Mouse (Mus musculus) hindbrain, embryonic 15.5 days (tissue): ENCODE data around the gene Zbtb41. TPM values are rescaled to one million over a fixed set of nuclear protein-coding genes. Genes with fewer than 3 reads are reported as not detected.
"Not testable (repeated sequence)": the region's sequence is repeated elsewhere in the genome, so short reads cannot be mapped to it uniquely, and the experiment has no call there.

ENCODE experiments used
- ATAC-seq: fragments of 200-750 bp; cut with Nextera tagmentation; 2 replicates; pipeline ENCODE4 v1.8.0; 2017; ENCODE audit warnings: low read depth, moderate number of reproducible peaks, moderate TSS enrichment; ENCODE audit not compliant: low FRiP score
- H3K27ac ChIP-seq: fragments of 300-500 bp; sonication (generic); replicated peaks from 2 replicates; pipeline ENCODE4 v1.5.1; 2015; ENCODE audit warnings: mild to moderate bottlenecking, inconsistent platforms
- H3K27me3 ChIP-seq: fragments of 300-500 bp; sonication (generic); 2 replicates; pipeline ENCODE4 v1.6.1; 2015; ENCODE audit warnings: control low read depth, inconsistent platforms
- H3K36me3 ChIP-seq: fragments of 300-500 bp; sonication (generic); 2 replicates; pipeline ENCODE4 v1.6.1; 2015; ENCODE audit warnings: control low read depth, inconsistent platforms
- H3K4me1 ChIP-seq: fragments of 300-500 bp; sonication (generic); replicated peaks from 2 replicates; pipeline ENCODE4 v1.6.1; 2015; ENCODE audit warnings: control low read depth, inconsistent platforms
- H3K4me2 ChIP-seq: fragments of 300-500 bp; sonication (generic); 2 replicates; pipeline ENCODE4 v1.6.1; 2015; ENCODE audit warnings: moderate library complexity, mild to moderate bottlenecking, inconsistent platforms
- H3K4me3 ChIP-seq: fragments of 300-500 bp; sonication (generic); 2 replicates; pipeline ENCODE4 v1.5.1; 2015; ENCODE audit warnings: mild to moderate bottlenecking, inconsistent platforms
- H3K9ac ChIP-seq: fragments of 300-500 bp; sonication (generic); 2 replicates; pipeline ENCODE4 v1.6.1; 2015; ENCODE audit warnings: inconsistent platforms
- H3K9me3 ChIP-seq: fragments of 300-500 bp; sonication (generic); 2 replicates; pipeline ENCODE4 v1.6.1; 2016; ENCODE audit warnings: control low read depth, inconsistent platforms
- WGBS: fragments of 180-500 bp; shearing (Covaris S2); methylation state at CpG from one replicate; pipeline ENCODE4 v1.1.7; 2015; 5-methylcytosine and 5-hydroxymethylcytosine counted together
- polyA plus RNA-seq: library from polyadenylated mRNA; unstranded; fragments of >200 nt; fragmentation: Nextera tagmentation; extraction: Ambion mirVana; gene quantifications from 2 replicates; pipeline ENCODE4 v1.2.1, GENCODE M21; 2015

Gene Zbtb41
- polyA plus RNA-seq: 13.6 and 15.1 TPM in 2 replicates

- ATAC-seq: peak; percentile 97
- H3K9ac ChIP-seq: peak within 1 kb of the TSS; percentile 93
- H3K4me3 ChIP-seq: peak within 1 kb of the TSS; percentile 70
- peaks cover 43% of the 10 kb centered on the region for H3K4me1 ChIP-seq
- peak within 1 kb of the TSS; percentile 69 for H3K4me2 ChIP-seq
- WGBS: under 1% methylated on average over 71 of the region's 88 CpGs
- H3K9me3 ChIP-seq: no peaks in the 10 kb centered on the region
- peak within 1 kb of the TSS; percentile 89 for H3K27ac ChIP-seq
- H3K36me3 ChIP-seq: no peaks in the 10 kb centered on the region
- no peaks in the 10 kb centered on the region for H3K27me3 ChIP-seq
Measured at GRCm38 (mm10) chr1:139421875-139422791, at the start of gene Zbtb41. TSS of gene Zbtb41 (plus strand) at chr1:139422288.

GRCm38 (mm10) chr1:139375900-139376299 lies 46.2 kb upstream of the Zbtb41 start:
- no peak overlapping the region; the same call in 1 of the 2 replicates for H3K27ac ChIP-seq
- ATAC-seq: no peak
- 11% methylated on average over 6 of the region's 6 CpGs for WGBS

GRCm38 (mm10) chr1:139376638-139377286 lies 45.3 kb upstream of the Zbtb41 start, which contains the start of gene Crb1:
TSS of gene Crb1 (minus strand) at chr1:139377100.
- Histone ChIP-seq H3K27me3 (no peaks in the 10 kb centered on the region), H3K4me3 (peak within 1 kb of the TSS; percentile 33), H3K4me1 (peaks cover 12% of the 10 kb centered on the region; the same call in 1 of the 2 replicates), H3K4me2 (peak within 1 kb of the TSS; percentile 53), H3K9me3 (no peaks in the 10 kb centered on the region), H3K9ac (peak within 1 kb of the TSS; percentile 40; the same call in 1 of the 2 replicates), H3K27ac (peak within 1 kb of the TSS; percentile 52; the same call in 1 of the 2 replicates), H3K36me3 (no peaks in the 10 kb centered on the region)
- peak; percentile 89 for ATAC-seq
- 6% methylated on average over 5 of the region's 5 CpGs for WGBS

More at GRCm38 (mm10) chr1:139375900-139376299, 46.2 kb upstream of the Zbtb41 start:
- no peaks in the 10 kb centered on the region for H3K9me3 ChIP-seq
- peak overlapping the region; percentile 33 for H3K4me3 ChIP-seq
- peak overlapping the region; percentile 53 for H3K4me2 ChIP-seq
- no peaks in the 10 kb centered on the region for H3K36me3 ChIP-seq
- 0 out of 2 replicates have a peak overlapping the region, but pooled peaks have one; percentile 22 for H3K9ac ChIP-seq
- H3K27me3 ChIP-seq: no peaks in the 10 kb centered on the region
- H3K4me1 ChIP-seq: peaks cover 12% of the 10 kb centered on the region; the same call in 1 of the 2 replicates

- Histone ChIP-seq H3K4me2 (no peak overlapping the region), H3K36me3 (no peaks in the 10 kb centered on the region), H3K4me1 (peaks cover 12% of the 10 kb centered on the region; the same call in 1 of the 2 replicates), H3K27ac (no peak overlapping the region), H3K4me3 (no peak overlapping the region), H3K9me3 (no peaks in the 10 kb centered on the region), H3K9ac (no peak overlapping the region), H3K27me3 (no peaks in the 10 kb centered on the region)
- peak; percentile 31; the same call in 1 of the 2 replicates for ATAC-seq
- 23% methylated on average over 11 of the region's 11 CpGs for WGBS
Measured at GRCm38 (mm10) chr1:139378861-139379620, 43.0 kb upstream of the Zbtb41 start.

- H3K27ac ChIP-seq: no peak overlapping the region
- peaks cover 12% of the 10 kb centered on the region; the same call in 1 of the 2 replicates for H3K4me1 ChIP-seq
- 39% methylated on average over 4 of the region's 4 CpGs for WGBS
- no peaks in the 10 kb centered on the region for H3K36me3 ChIP-seq
- no peak overlapping the region for H3K9ac ChIP-seq
- no peak overlapping the region for H3K4me3 ChIP-seq
- H3K4me2 ChIP-seq: no peak overlapping the region
- no peak for ATAC-seq
- no peaks in the 10 kb centered on the region for H3K27me3 ChIP-seq
- no peaks in the 10 kb centered on the region for H3K9me3 ChIP-seq
Measured at GRCm38 (mm10) chr1:139379621-139379984, 42.5 kb upstream of the Zbtb41 start.

GRCm38 (mm10) chr1:139391747-139392146 lies 30.3 kb upstream of the Zbtb41 start:
- H3K36me3 ChIP-seq: no peaks in the 10 kb centered on the region
- H3K27ac ChIP-seq: no peak overlapping the region
- H3K9ac ChIP-seq: no peak overlapping the region
- no peaks in the 10 kb centered on the region for H3K9me3 ChIP-seq
- no peak overlapping the region for H3K4me3 ChIP-seq
- no peak overlapping the region for H3K4me2 ChIP-seq
- WGBS: 10% methylated on average over 2 of the region's 2 CpGs
- ATAC-seq: no peak
- H3K27me3 ChIP-seq: no peaks in the 10 kb centered on the region
- H3K4me1 ChIP-seq: no peaks in the 10 kb centered on the region

- no peaks in the 10 kb centered on the region for H3K9me3 ChIP-seq
- H3K27ac ChIP-seq: no peak overlapping the region
- H3K4me3 ChIP-seq: no peak overlapping the region
- no peak overlapping the region for H3K9ac ChIP-seq
- H3K4me2 ChIP-seq: no peak overlapping the region
- ATAC-seq: no peak
- 45% methylated on average over 1 of the region's 1 CpGs for WGBS
- no peaks in the 10 kb centered on the region for H3K27me3 ChIP-seq
- no peaks in the 10 kb centered on the region for H3K4me1 ChIP-seq
- H3K36me3 ChIP-seq: no peaks in the 10 kb centered on the region
Measured at GRCm38 (mm10) chr1:139396589-139396988, 25.5 kb upstream of the Zbtb41 start.

- Histone ChIP-seq H3K27me3 (no peaks in the 10 kb centered on the region), H3K4me2 (no peak overlapping the region), H3K9me3 (no peaks in the 10 kb centered on the region), H3K9ac (no peak overlapping the region), H3K4me1 (no peaks in the 10 kb centered on the region), H3K4me3 (no peak overlapping the region), H3K27ac (no peak overlapping the region), H3K36me3 (no peaks in the 10 kb centered on the region)
- no peak for ATAC-seq
Measured at GRCm38 (mm10) chr1:139405766-139406165, 16.3 kb upstream of the Zbtb41 start.

- no peaks in the 10 kb centered on the region for H3K4me1 ChIP-seq
- no peaks in the 10 kb centered on the region for H3K36me3 ChIP-seq
- no peak overlapping the region for H3K4me3 ChIP-seq
- H3K27ac ChIP-seq: no peak overlapping the region
- no peaks in the 10 kb centered on the region for H3K9me3 ChIP-seq
- 59% methylated on average over 5 of the region's 5 CpGs for WGBS
- H3K4me2 ChIP-seq: no peak overlapping the region
- no peak overlapping the region for H3K9ac ChIP-seq
- H3K27me3 ChIP-seq: no peaks in the 10 kb centered on the region
- ATAC-seq: no peak
Measured at GRCm38 (mm10) chr1:139407701-139408100, 14.4 kb upstream of the Zbtb41 start.

- H3K9ac ChIP-seq, H3K4me3 ChIP-seq, H3K9me3 ChIP-seq, H3K27ac ChIP-seq, H3K27me3 ChIP-seq, H3K4me1 ChIP-seq, H3K4me2 ChIP-seq, H3K36me3 ChIP-seq, ATAC-seq: not testable (repeated sequence)
- WGBS: 87% methylated on average over 2 of the region's 2 CpGs
Measured at GRCm38 (mm10) chr1:139412365-139412764, 9.7 kb upstream of the Zbtb41 start.

- Histone ChIP-seq H3K4me2 (no peak overlapping the region), H3K36me3 (no peaks in the 10 kb centered on the region), H3K27me3 (no peaks in the 10 kb centered on the region), H3K4me1 (no peaks in the 10 kb centered on the region), H3K4me3 (no peak overlapping the region), H3K9ac (no peak overlapping the region), H3K27ac (no peak overlapping the region), H3K9me3 (no peaks in the 10 kb centered on the region)
- ATAC-seq: no peak
- WGBS: 88% methylated on average over 3 of the region's 3 CpGs
Measured at GRCm38 (mm10) chr1:139413465-139413864, 8.6 kb upstream of the Zbtb41 start.
